In genomic region chr16:93834076-93834475, GRCm38 (mm10) we compare ENCODE assay signal across 10 mouse cellular contexts. TPM values are rescaled to one million over a fixed set of nuclear protein-coding genes. Genes with fewer than 3 reads are reported as not detected.
DNase-seq lines count a peak whose midpoint lies in the region; ATAC-seq and TF ChIP-seq lines count a peak whose summit lies in the region.
"Had no signal": no experiment of that assay in that cellular context is flagged by ENCODE, and none has a peak within 500 bp of the region (broad histone marks: within the 10 kb centered on the region; RNA-seq: fewer than 3 reads in every experiment).

No protein-coding gene starts in this region.

- H3K4me3 ChIP-seq in hindbrain, embryonic 15.5 days: no peak overlapping the region
- H3K4me3 ChIP-seq in hindbrain, embryonic 16.5 days (ENCODE audit: low read length): no peak overlapping the region
- no peak overlapping the region for H3K4me3 ChIP-seq in stomach, embryonic 15.5 days (replicated peaks)
- no peak overlapping the region for H3K4me3 ChIP-seq in stomach, postnatal 0 days (ENCODE audit: low read depth, low read length)
- H3K4me3 ChIP-seq in intestine, embryonic 15.5 days (replicated peaks): no peak overlapping the region

- H3K9ac ChIP-seq in hindbrain, embryonic 15.5 days: no peak overlapping the region
- no peak overlapping the region for H3K9ac ChIP-seq in hindbrain, embryonic 16.5 days (ENCODE audit: low read depth, low read length)
- no peak overlapping the region for H3K9ac ChIP-seq in stomach, embryonic 15.5 days
- H3K9ac ChIP-seq in stomach, postnatal 0 days (ENCODE audit: low read length): no peak overlapping the region
- no peak overlapping the region for H3K9ac ChIP-seq in intestine, embryonic 15.5 days

- H3K27ac ChIP-seq in hindbrain, embryonic 15.5 days (replicated peaks): no peak overlapping the region
- no peak overlapping the region for H3K27ac ChIP-seq in hindbrain, embryonic 16.5 days (ENCODE audit: low read depth, low read length)
- no peak overlapping the region for H3K27ac ChIP-seq in stomach, embryonic 15.5 days
- no peak overlapping the region for H3K27ac ChIP-seq in stomach, postnatal 0 days (replicated peaks)
- H3K27ac ChIP-seq in intestine, embryonic 15.5 days: no peak overlapping the region

- H3K9me3 ChIP-seq in hindbrain, embryonic 15.5 days: no peaks in the 10 kb centered on the region
- H3K9me3 ChIP-seq in hindbrain, embryonic 16.5 days (ENCODE audit: control insufficient read depth, low read length): no peaks in the 10 kb centered on the region
- no peaks in the 10 kb centered on the region for H3K9me3 ChIP-seq in stomach, embryonic 15.5 days
- H3K9me3 ChIP-seq in stomach, postnatal 0 days (ENCODE audit: control insufficient read depth, low read length): no peaks in the 10 kb centered on the region
- H3K9me3 ChIP-seq in intestine, embryonic 15.5 days: no peaks in the 10 kb centered on the region

- H3K27me3 ChIP-seq in hindbrain, embryonic 15.5 days: no peaks in the 10 kb centered on the region
- H3K27me3 ChIP-seq in hindbrain, embryonic 16.5 days (replicated peaks; ENCODE audit: control insufficient read depth, insufficient read depth, low read length): no peaks in the 10 kb centered on the region
- H3K27me3 ChIP-seq in stomach, embryonic 15.5 days (replicated peaks): no peaks in the 10 kb centered on the region
- H3K27me3 ChIP-seq in stomach, postnatal 0 days (ENCODE audit: control insufficient read depth, insufficient read depth, low read length): no peaks in the 10 kb centered on the region
- no peaks in the 10 kb centered on the region for H3K27me3 ChIP-seq in intestine, embryonic 15.5 days (replicated peaks)

- DNase-seq in stomach, postnatal 0 days (ENCODE audit: low spot score): no peak
- no peak for DNase-seq in thymus, postnatal 36 days
- DNase-seq: cerebellum, adult 11 months; kidney, adult 8-10 months; lung, adult 2 months had no signal

- no peak for TF ChIP-seq EP300 in stomach, postnatal 0 days (optimal IDR thresholded peaks at IDR 0.05)

- no peak for TF ChIP-seq CTCF in stomach, postnatal 0 days (IDR thresholded peaks at IDR 0.05; ENCODE audit: low read depth)

- no peak for ATAC-seq in hindbrain, embryonic 15.5 days (ENCODE audit: low FRiP score, low read depth)
- ATAC-seq in hindbrain, embryonic 16.5 days: no peak
- ATAC-seq in stomach, embryonic 15.5 days (ENCODE audit: insufficient read depth, low FRiP score, low read depth): no peak
- no peak for ATAC-seq in stomach, postnatal 0 days (ENCODE audit: low FRiP score, low TSS enrichment)
- ATAC-seq in intestine, embryonic 15.5 days: no peak
- no peak for ATAC-seq in megakaryocyte-erythroid progenitor cell, adult 5-6 weeks (replicated peaks; ENCODE audit: low FRiP score, low TSS enrichment, poor library complexity, severe bottlenecking)

- WGBS in hindbrain, embryonic 15.5 days: 96% methylated on average over 2 of the region's 2 CpGs
- WGBS in hindbrain, embryonic 16.5 days: 89% methylated on average over 2 of the region's 2 CpGs
- 89% methylated on average over 2 of the region's 2 CpGs for WGBS in stomach, embryonic 15.5 days
- 88% methylated on average over 2 of the region's 2 CpGs for WGBS in stomach, postnatal 0 days
- WGBS in intestine, embryonic 15.5 days: 88% methylated on average over 2 of the region's 2 CpGs

- H3K36me3 ChIP-seq in hindbrain, embryonic 15.5 days: no peaks in the 10 kb centered on the region
- 0 out of 2 replicates have a peak, but pooled peaks cover 2% of the 10 kb centered on the region for H3K36me3 ChIP-seq in hindbrain, embryonic 16.5 days (ENCODE audit: control insufficient read depth, insufficient read depth, low read length)
- H3K36me3 ChIP-seq in stomach, embryonic 15.5 days: no peaks in the 10 kb centered on the region
- no peaks in the 10 kb centered on the region for H3K36me3 ChIP-seq in stomach, postnatal 0 days (ENCODE audit: control insufficient read depth, insufficient read depth, low read length)
- H3K36me3 ChIP-seq in intestine, embryonic 15.5 days: no peaks in the 10 kb centered on the region

- H3K4me1 ChIP-seq in hindbrain, embryonic 15.5 days (replicated peaks): peaks cover 17% of the 10 kb centered on the region
- peaks cover 10% of the 10 kb centered on the region for H3K4me1 ChIP-seq in hindbrain, embryonic 16.5 days (ENCODE audit: control insufficient read depth, insufficient read depth, low read depth, low read length)
- H3K4me1 ChIP-seq in stomach, embryonic 15.5 days: peaks cover 18% of the 10 kb centered on the region
- H3K4me1 ChIP-seq in stomach, postnatal 0 days (replicated peaks; ENCODE audit: control insufficient read depth, insufficient read depth): no peaks in the 10 kb centered on the region
- H3K4me1 ChIP-seq in intestine, embryonic 15.5 days (replicated peaks): peaks cover 9% of the 10 kb centered on the region

- 0 out of 2 replicates have a peak overlapping the region, but pooled peaks have one; percentile 86 for H3K4me2 ChIP-seq in hindbrain, embryonic 15.5 days
- no peak overlapping the region for H3K4me2 ChIP-seq in hindbrain, embryonic 16.5 days (ENCODE audit: low read length)
- H3K4me2 ChIP-seq in stomach, embryonic 15.5 days: peak overlapping the region; percentile 82
- H3K4me2 ChIP-seq in stomach, postnatal 0 days (replicated peaks; ENCODE audit: low read depth): no peak overlapping the region
- 0 out of 2 replicates have a peak overlapping the region, but pooled peaks have one; percentile 4 for H3K4me2 ChIP-seq in intestine, embryonic 15.5 days (replicated peaks)

RNA-seq across cellular contexts. Expression of gene Morc3, which starts 2.2 kb away (rescaled TPM):
- 29.4 and 29.9 TPM in 2 replicates for polyA plus RNA-seq in hindbrain, embryonic 15.5 days (2015; fragmentation: Nextera tagmentation; extraction: Ambion mirVana)
- 28.7 and 29.8 TPM in 2 replicates for polyA plus RNA-seq in hindbrain, embryonic 16.5 days (2015; fragmentation: Nextera tagmentation; extraction: Ambion mirVana)
- 34.5 and 41.0 TPM in 2 replicates for polyA plus RNA-seq in stomach, embryonic 15.5 days (2015; fragmentation: Nextera tagmentation; extraction: Ambion mirVana)
- 12.4 and 17.9 TPM in 2 replicates for polyA plus RNA-seq in stomach, postnatal 0 days (2015; fragmentation: Nextera tagmentation; extraction: Ambion mirVana)
- polyA plus RNA-seq in intestine, embryonic 15.5 days (2015; fragmentation: Nextera tagmentation; extraction: Ambion mirVana): 27.5 and 40.6 TPM in 2 replicates
- total RNA-seq in megakaryocyte-erythroid progenitor cell, adult 5-6 weeks (2014; fragmentation: Nextera tagmentation): 59.5 and 86.0 TPM in 2 replicates
- total RNA-seq in megakaryocyte-erythroid progenitor cell, adult 5-6 weeks (2017): 137 and 163 TPM in 2 replicates

RNA-seq across cellular contexts. Expression of gene Chaf1b, which starts 49.6 kb away (rescaled TPM):
- 19.9 and 20.1 TPM in 2 replicates for polyA plus RNA-seq in hindbrain, embryonic 15.5 days (2015; fragmentation: Nextera tagmentation; extraction: Ambion mirVana)
- 17.9 and 20.0 TPM in 2 replicates for polyA plus RNA-seq in hindbrain, embryonic 16.5 days (2015; fragmentation: Nextera tagmentation; extraction: Ambion mirVana)
- 53.8 and 57.0 TPM in 2 replicates for polyA plus RNA-seq in stomach, embryonic 15.5 days (2015; fragmentation: Nextera tagmentation; extraction: Ambion mirVana)
- polyA plus RNA-seq in stomach, postnatal 0 days (2015; fragmentation: Nextera tagmentation; extraction: Ambion mirVana): 18.9 and 19.8 TPM in 2 replicates
- polyA plus RNA-seq in intestine, embryonic 15.5 days (2015; fragmentation: Nextera tagmentation; extraction: Ambion mirVana): 55.1 and 62.1 TPM in 2 replicates
- 79.5 and 94.4 TPM in 2 replicates for total RNA-seq in megakaryocyte-erythroid progenitor cell, adult 5-6 weeks (2014; fragmentation: Nextera tagmentation)
- total RNA-seq in megakaryocyte-erythroid progenitor cell, adult 5-6 weeks (2017): 80.8 and 86.6 TPM in 2 replicates

Comparison
In these comparisons a context has a peak if more than half of its experiments do, and no peak if none do; other contexts are left out.
1. H3K4me2 ChIP-seq: peak in hindbrain, embryonic 15.5 days (single experiment), stomach, embryonic 15.5 days (single experiment) and intestine, embryonic 15.5 days (single experiment); none in hindbrain, embryonic 16.5 days (single experiment) and stomach, postnatal 0 days (single experiment).